Mouse (Mus musculus): Measurements from ENCODE around the gene Gdpgp1.

DNA sequence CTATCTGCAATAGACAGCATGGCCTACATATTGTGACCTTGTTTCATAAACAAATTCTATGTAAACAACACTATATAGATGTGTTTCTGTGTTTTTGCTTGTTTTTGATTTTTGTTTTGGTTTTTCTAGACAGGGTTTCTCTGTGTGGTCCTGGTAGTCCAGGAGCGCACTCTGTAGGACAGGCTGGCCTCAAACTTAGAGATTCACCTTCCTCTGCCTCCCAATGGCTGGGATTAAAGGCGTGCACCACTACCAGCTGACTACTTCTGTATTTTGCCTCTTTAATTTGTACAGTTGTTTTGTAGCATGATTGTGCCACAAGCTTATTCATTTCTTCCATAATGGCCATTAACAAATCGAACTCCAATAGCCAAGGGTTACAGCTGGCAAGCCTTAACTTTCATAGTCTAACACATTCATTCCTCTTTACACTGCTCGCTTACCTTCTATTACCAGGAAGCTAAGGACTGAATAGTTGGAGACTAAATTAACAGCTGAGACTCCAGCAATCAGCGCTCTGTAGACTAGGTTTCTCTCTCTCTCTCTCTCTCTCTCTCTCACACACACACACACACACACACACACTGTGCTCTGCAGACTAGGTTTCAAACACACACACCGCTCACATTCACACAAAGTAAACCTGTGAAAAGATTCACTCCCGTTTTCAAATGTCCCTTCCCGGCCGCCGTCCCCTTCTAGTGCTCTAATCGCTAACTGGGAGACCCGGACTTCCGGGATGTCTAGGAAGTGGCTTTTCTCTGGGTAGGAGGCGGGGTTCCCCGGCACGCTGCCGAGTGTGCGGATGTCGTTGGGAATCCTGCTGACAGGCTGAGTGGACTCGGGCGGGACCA is 36.5 kb downstream of the Gdpgp1 start, which contains the start of gene Vps33b:
- TF ChIP-seq POLR2A (IDR thresholded peaks at IDR 0.05; ENCODE audit: extremely low read depth, insufficient read depth, low read length) (0 out of 2 replicates have a peak, but pooled peaks have one; percentile 29), CTCF (IDR thresholded peaks at IDR 0.05; ENCODE audit: extremely low read depth, insufficient read depth, low read length) (no peak)

All from cortical plate, adult 2 months (tissue).